ENCODE assay signal across 8 mouse cellular contexts in the genomic region with DNA sequence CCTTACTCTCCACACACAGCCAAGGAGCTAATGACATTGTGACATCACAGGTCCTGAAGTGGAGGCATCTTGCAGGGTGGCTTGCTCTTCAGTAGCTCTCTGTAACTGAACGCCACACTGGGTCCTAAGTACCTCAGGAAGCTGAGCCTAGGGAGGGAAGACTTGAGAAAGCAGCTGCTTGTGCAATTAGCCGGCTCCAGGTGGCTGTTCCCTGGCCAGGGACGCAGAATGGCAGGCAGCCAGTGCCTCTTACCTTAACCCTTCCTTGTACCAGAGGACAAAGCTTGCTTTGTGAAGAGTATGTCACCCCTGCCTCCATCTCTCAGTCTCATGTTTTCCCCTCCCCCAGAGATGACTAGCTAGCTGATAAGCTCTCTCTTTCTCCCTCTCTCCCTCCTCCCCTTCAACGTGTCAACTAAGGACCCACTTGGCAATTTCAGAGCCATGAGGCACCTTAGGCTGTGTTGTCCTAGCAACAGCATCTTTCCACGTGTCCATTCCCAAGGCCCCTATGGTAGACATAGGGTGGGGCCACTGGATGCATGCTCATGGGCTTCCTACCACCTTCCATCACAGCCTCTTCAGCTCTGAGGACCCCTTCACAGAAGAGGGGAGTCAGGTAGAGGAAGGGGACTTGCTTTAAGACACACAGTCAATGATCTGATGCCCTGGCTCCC. TPM values are rescaled to one million over a fixed set of nuclear protein-coding genes. Genes with fewer than 3 reads are reported as not detected.
A peak's percentile ranks its signal among the peaks of the same experiment; 100 is the strongest.
DNase-seq lines count a peak whose midpoint lies in the region; ATAC-seq and TF ChIP-seq lines count a peak whose summit lies in the region.
"Had no signal": no experiment of that assay in that cellular context is flagged by ENCODE, and none has a peak within 500 bp of the region (broad histone marks: within the 10 kb centered on the region; RNA-seq: fewer than 3 reads in every experiment).

No protein-coding gene starts in this region.

- peak; percentile 53 for ATAC-seq in hindbrain, embryonic 14.5 days (ENCODE audit: low FRiP score)
- ATAC-seq in megakaryocyte progenitor cell, adult 5-6 weeks (replicated peaks; ENCODE audit: poor library complexity) = 0 out of 2 replicates have a peak, but pooled peaks have one; percentile 17

- H3K4me2 ChIP-seq in hindbrain, embryonic 14.5 days (replicated peaks) = no peak overlapping the region

- WGBS in hindbrain, embryonic 14.5 days = 17% methylated on average over 5 of the region's 5 CpGs

- H3K9ac ChIP-seq in hindbrain, embryonic 14.5 days = no peak overlapping the region

- intact Hi-C loops in left cerebral cortex, adult 2 months (cut with DNase I) = loop anchor here (1.0 kb wide), 1 partner anchor 10 kb away; no protein-coding TSS in a partner anchor

- H3K4me3 ChIP-seq in left cerebral cortex, adult 2 months = no peak overlapping the region
- no peak overlapping the region for H3K4me3 ChIP-seq in hindbrain, embryonic 14.5 days (replicated peaks; ENCODE audit: low read length)

- no peak for DNase-seq in left cerebral cortex, adult 2 months (ENCODE audit: extremely low spot score in 1 of 2, low spot score in 2 of 2)
- DNase-seq in left cerebral cortex, adult 11 months (ENCODE audit: low spot score) = no peak
- peak; percentile 82 to 87 for DNase-seq in cerebellum, postnatal 25 days
- DNase-seq in hindbrain, embryonic 14.5 days (ENCODE audit: low spot score) = no peak
- DNase-seq in kidney, postnatal 10 days = no peak
- DNase-seq in adrenal gland, adult 8-10 months = no peak
- DNase-seq: liver had no signal

- no peaks in the 10 kb centered on the region for H3K4me1 ChIP-seq in hindbrain, embryonic 14.5 days (replicated peaks; ENCODE audit: control insufficient read depth, insufficient read depth, low read length)

- TF ChIP-seq CTCF in left cerebral cortex, adult 2 months (IDR thresholded peaks at IDR 0.05) = no peak

- H3K27ac ChIP-seq in left cerebral cortex, adult 2 months = peak overlapping the region; percentile 93
- no peak overlapping the region for H3K27ac ChIP-seq in hindbrain, embryonic 14.5 days

- H3K27me3 ChIP-seq in hindbrain, embryonic 14.5 days (ENCODE audit: control insufficient read depth, insufficient read depth, low read length) = no peaks in the 10 kb centered on the region

- no peaks in the 10 kb centered on the region for H3K36me3 ChIP-seq in hindbrain, embryonic 14.5 days (replicated peaks; ENCODE audit: control insufficient read depth, insufficient read depth)

- no peaks in the 10 kb centered on the region for H3K9me3 ChIP-seq in hindbrain, embryonic 14.5 days (ENCODE audit: control insufficient read depth, low read length)

RNA-seq across cellular contexts. Expression of a gene that starts 12.0 kb away (rescaled TPM):
- total RNA-seq in left cerebral cortex, adult 2 months (2021) = 1 to 10 TPM; 7.0 to 7.2 TPM
- 0.34 and 0.54 TPM in 2 replicates for polyA plus RNA-seq in hindbrain, embryonic 14.5 days (2014; fragmentation: Nextera tagmentation; extraction: Ambion mirVana)
- 0.10 and 0.27 TPM in 2 replicates for total RNA-seq in megakaryocyte progenitor cell, adult 5-6 weeks (2015)
- total RNA-seq in megakaryocyte progenitor cell, adult 5-6 weeks (2017) = 0.04 and 0.34 TPM in 2 replicates
- 1 to 10 TPM; 1.8 to 2.9 (median 2.3) TPM for total RNA-seq in adrenal gland, adult 8-10 months (2022)

Comparison
In these comparisons a context has a peak if more than half of its experiments do, and no peak if none do; other contexts are left out.
1. DNase-seq: peak in cerebellum, postnatal 25 days (2 of 2); none in left cerebral cortex, adult 2 months (0 of 2), left cerebral cortex, adult 11 months (single experiment), hindbrain, embryonic 14.5 days (single experiment), kidney, postnatal 10 days (single experiment) and adrenal gland, adult 8-10 months (single experiment).